Mouse (Mus musculus): ENCODE measurements around the gene Gm49378. TPM values are rescaled to one million over a fixed set of nuclear protein-coding genes. Genes with fewer than 3 reads are reported as not detected.

Gene Gm49378
- polyA plus RNA-seq, 1 experiment: 0.13 TPM

- H3K79me2 ChIP-seq (ENCODE audit: control insufficient read depth, insufficient read depth): no peaks in the 10 kb centered on the region
- no peaks in the 10 kb centered on the region for H3K27me3 ChIP-seq (ENCODE audit: control insufficient read depth, insufficient read depth, insufficient read length)
- no peak overlapping the region for H3ac ChIP-seq (ENCODE audit: control insufficient read depth, insufficient read length, low read depth)
- TF ChIP-seq MYOD1 (IDR thresholded peaks at IDR 0.05; ENCODE audit: control insufficient read depth, insufficient read length, low read depth) (no peak), MYOG (IDR thresholded peaks at IDR 0.05; ENCODE audit: control insufficient read depth, extremely low read depth, insufficient read length) (no peak), MAX (IDR thresholded peaks at IDR 0.05) (no peak)
- no peaks in the 10 kb centered on the region for H3K79me3 ChIP-seq (ENCODE audit: low read depth)
- H3K36me3 ChIP-seq (ENCODE audit: control insufficient read depth, insufficient read depth): peaks cover 6% of the 10 kb centered on the region
- no peak overlapping the region for H3K4me3 ChIP-seq (ENCODE audit: insufficient read depth, poor library complexity, severe bottlenecking)
Measured at GRCm38 (mm10) chr14:55656935-55657334, 19.2 kb upstream of the Gm49378 start.

- no peaks in the 10 kb centered on the region for H3K36me3 ChIP-seq (ENCODE audit: control insufficient read depth, insufficient read depth)
- H3K79me3 ChIP-seq (ENCODE audit: low read depth): no peaks in the 10 kb centered on the region
- no peak overlapping the region for H3ac ChIP-seq (ENCODE audit: control insufficient read depth, insufficient read length, low read depth)
- no peak for TF ChIP-seq FOSL1 (IDR thresholded peaks at IDR 0.05; ENCODE audit: insufficient read depth, low read length, poor library complexity, severe bottlenecking)
- no peak for TF ChIP-seq MYOD1 (IDR thresholded peaks at IDR 0.05; ENCODE audit: control insufficient read depth, insufficient read length, low read depth)
- TF ChIP-seq MYOG (IDR thresholded peaks at IDR 0.05; ENCODE audit: control insufficient read depth, extremely low read depth, insufficient read length): no peak
- TF ChIP-seq USF1 (IDR thresholded peaks at IDR 0.05; ENCODE audit: low read depth): no peak
- TF ChIP-seq CTCF (IDR thresholded peaks at IDR 0.05; ENCODE audit: control insufficient read depth, insufficient read depth, insufficient read length): no peak
- TF ChIP-seq MAX (IDR thresholded peaks at IDR 0.05): no peak
- peaks cover 8% of the 10 kb centered on the region for H3K79me2 ChIP-seq (ENCODE audit: control insufficient read depth, insufficient read depth)
- no peak overlapping the region for H3K4me3 ChIP-seq (ENCODE audit: insufficient read depth, poor library complexity, severe bottlenecking)
- H3K27me3 ChIP-seq (ENCODE audit: control insufficient read depth, insufficient read depth, insufficient read length): no peaks in the 10 kb centered on the region
Measured at GRCm38 (mm10) chr14:55651528-55651927, 13.8 kb upstream of the Gm49378 start.

- H3K4me3 ChIP-seq (ENCODE audit: insufficient read depth, poor library complexity, severe bottlenecking): no peak within 1 kb of the TSS
- no peaks in the 10 kb centered on the region for H3K27me3 ChIP-seq (ENCODE audit: control insufficient read depth, insufficient read depth, insufficient read length)
- no peak within 1 kb of the TSS for H3ac ChIP-seq (ENCODE audit: control insufficient read depth, insufficient read length, low read depth)
- no peaks in the 10 kb centered on the region for H3K36me3 ChIP-seq (ENCODE audit: control insufficient read depth, insufficient read depth)
- TF ChIP-seq CTCF (IDR thresholded peaks at IDR 0.05; ENCODE audit: control insufficient read depth, insufficient read depth, insufficient read length): no peak
- H3K79me2 ChIP-seq (ENCODE audit: control insufficient read depth, insufficient read depth): peaks cover 24% of the 10 kb centered on the region
- H3K79me3 ChIP-seq (ENCODE audit: low read depth): peaks cover 8% of the 10 kb centered on the region
Measured at GRCm38 (mm10) chr14:55649884-55650283, 12.2 kb upstream of the Gm49378 start, which contains the start of gene Tssk4. Gene Tssk4, plus strand, starts transcription at chr14:55650184.

- Histone ChIP-seq H3K36me3 (ENCODE audit: control insufficient read depth, insufficient read depth) (peaks cover 24% of the 10 kb centered on the region), H3K79me3 (ENCODE audit: low read depth) (peaks cover 44% of the 10 kb centered on the region), H3ac (ENCODE audit: control insufficient read depth, insufficient read length, low read depth) (peak overlapping the region; percentile 70), H3K79me2 (ENCODE audit: control insufficient read depth, insufficient read depth) (peaks cover 79% of the 10 kb centered on the region), H3K27me3 (ENCODE audit: control insufficient read depth, insufficient read depth, insufficient read length) (no peaks in the 10 kb centered on the region), H3K4me3 (ENCODE audit: insufficient read depth, poor library complexity, severe bottlenecking) (peak overlapping the region; percentile 83)
- TF ChIP-seq CEBPB (IDR thresholded peaks at IDR 0.05; ENCODE audit: low read depth) (no peak), MYOD1 (IDR thresholded peaks at IDR 0.05; ENCODE audit: control insufficient read depth, insufficient read length, low read depth) (no peak), MAX (IDR thresholded peaks at IDR 0.05) (no peak)
Measured at GRCm38 (mm10) chr14:55644261-55644888, 6.7 kb upstream of the Gm49378 start.

- Histone ChIP-seq H3K79me3 (ENCODE audit: low read depth) (peaks cover 44% of the 10 kb centered on the region), H3K79me2 (ENCODE audit: control insufficient read depth, insufficient read depth) (peaks cover 80% of the 10 kb centered on the region), H3K4me3 (ENCODE audit: insufficient read depth, poor library complexity, severe bottlenecking) (peak within 1 kb of the TSS; percentile 83), H3ac (ENCODE audit: control insufficient read depth, insufficient read length, low read depth) (peak within 1 kb of the TSS; percentile 88), H3K36me3 (ENCODE audit: control insufficient read depth, insufficient read depth) (peaks cover 35% of the 10 kb centered on the region), H3K27me3 (ENCODE audit: control insufficient read depth, insufficient read depth, insufficient read length) (no peaks in the 10 kb centered on the region)
- peak; percentile 96 for TF ChIP-seq MAX (IDR thresholded peaks at IDR 0.05)
- TF ChIP-seq CEBPB (IDR thresholded peaks at IDR 0.05; ENCODE audit: low read depth): no peak
Measured at GRCm38 (mm10) chr14:55643060-55643907, 5.6 kb upstream of the Gm49378 start, which contains the start of gene Tm9sf1. Gene Tm9sf1, minus strand, starts transcription at chr14:55643806.

- Histone ChIP-seq H3K4me3 (ENCODE audit: insufficient read depth, poor library complexity, severe bottlenecking) (peak overlapping the region; percentile 83), H3ac (ENCODE audit: control insufficient read depth, insufficient read length, low read depth) (peak overlapping the region; percentile 88), H3K79me3 (ENCODE audit: low read depth) (peaks cover 44% of the 10 kb centered on the region), H3K27me3 (ENCODE audit: control insufficient read depth, insufficient read depth, insufficient read length) (no peaks in the 10 kb centered on the region), H3K79me2 (ENCODE audit: control insufficient read depth, insufficient read depth) (peaks cover 80% of the 10 kb centered on the region), H3K36me3 (ENCODE audit: control insufficient read depth, insufficient read depth) (peaks cover 41% of the 10 kb centered on the region)
- TF ChIP-seq USF1 (IDR thresholded peaks at IDR 0.05; ENCODE audit: low read depth) (no peak), CEBPB (IDR thresholded peaks at IDR 0.05; ENCODE audit: low read depth) (no peak), MYOG (IDR thresholded peaks at IDR 0.05; ENCODE audit: control insufficient read depth, extremely low read depth, insufficient read length) (no peak)
Measured at GRCm38 (mm10) chr14:55642679-55643059, 5.0 kb upstream of the Gm49378 start.

Data from C2C12 (cell line).